Mouse (Mus musculus) frontal cortex, adult (tissue): ENCODE data around the gene Gm5269.

Source experiments
- ATAC-seq: cut with Nextera tagmentation; 2 replicates; pipeline ENCODE4 v1.9.2; 2017; ENCODE audit warnings: mild to moderate bottlenecking, moderate library complexity, mixed read lengths; ENCODE audit not compliant: low TSS enrichment

Gene Gm5269

GRCm38 (mm10) chr1:45890173-45890572, at the start of gene Gm5269:
Gm5269 (minus strand) TSS chr1:45890273.
- ATAC-seq: no peak

GRCm38 (mm10) chr1:45931127-45931526, 41.1 kb upstream of the Gm5269 start:
- no peak for ATAC-seq

- no peak for ATAC-seq
Measured at GRCm38 (mm10) chr1:45926911-45927310, 36.8 kb upstream of the Gm5269 start.

DNA sequence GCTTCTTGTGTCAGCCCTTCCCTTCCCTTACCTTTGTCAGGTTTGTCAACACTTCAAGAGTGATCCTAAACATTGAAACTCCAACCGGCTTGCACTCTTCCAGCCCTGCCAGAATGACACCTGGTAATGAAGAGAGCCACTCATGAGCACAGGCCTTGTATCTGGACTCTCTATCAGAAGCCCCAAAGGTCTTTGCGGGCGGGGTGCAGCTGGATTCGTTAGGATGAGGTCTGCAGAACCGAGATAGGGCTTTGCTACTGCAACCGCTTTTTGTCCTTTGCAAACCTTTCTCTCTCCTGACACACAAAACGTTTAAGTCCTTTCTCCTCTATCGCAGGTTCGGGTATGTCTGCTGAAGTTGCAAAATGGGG, 36.3 kb upstream of the Gm5269 start, which contains the start of gene Slc40a1:
TSS of gene Slc40a1 (minus strand) at position 131 of the 371 bp plus-strand sequence.
- no peak for ATAC-seq

- ATAC-seq: peak; percentile 97
Measured at GRCm38 (mm10) chr1:45925500-45926392, 35.7 kb upstream of the Gm5269 start.

GRCm38 (mm10) chr1:45925131-45925499, 35.0 kb upstream of the Gm5269 start:
- peak; percentile 58 for ATAC-seq

DNA sequence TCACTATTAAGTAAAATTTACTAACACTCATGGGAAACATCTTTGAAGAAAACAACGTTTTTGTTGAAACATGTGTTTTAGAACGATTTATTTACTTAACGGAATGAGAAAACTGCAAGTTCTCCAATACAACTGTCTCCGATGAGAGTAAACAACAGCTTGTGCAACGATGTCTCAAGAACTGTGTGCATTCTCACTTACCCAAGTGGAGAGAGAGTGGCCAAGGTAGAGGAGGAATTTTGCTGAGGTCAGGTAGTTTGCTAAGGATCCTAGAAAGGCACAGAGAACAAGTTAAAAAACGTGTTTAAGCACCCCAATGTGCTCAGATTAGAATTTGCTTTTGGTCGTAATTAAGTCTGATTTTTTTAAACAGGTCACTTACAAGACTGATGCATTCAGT, 34.4 kb upstream of the Gm5269 start:
- ATAC-seq: no peak

- ATAC-seq: no peak
Measured at GRCm38 (mm10) chr1:45923306-45923705, 33.2 kb upstream of the Gm5269 start.

DNA sequence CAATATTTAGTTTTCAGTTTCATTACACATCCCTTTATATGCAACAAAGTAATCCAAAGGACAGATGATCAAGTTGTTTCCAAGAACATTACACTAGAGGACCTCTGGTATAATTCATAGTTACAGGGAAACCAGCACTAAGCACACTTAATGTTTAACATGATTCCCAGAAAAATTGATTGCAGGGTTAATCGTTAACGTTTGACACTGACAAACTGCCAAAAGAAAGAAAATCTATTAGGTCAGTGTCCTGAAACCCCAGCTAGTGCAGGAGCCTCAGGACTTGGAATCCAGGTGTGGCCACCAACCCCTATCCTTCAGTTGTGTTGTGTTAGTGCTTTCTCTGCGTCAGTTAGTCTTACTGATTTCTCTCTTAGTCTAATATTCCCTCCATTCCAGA, 30.6 kb upstream of the Gm5269 start:
- ATAC-seq: no peak

- ATAC-seq: peak; percentile 58
Measured at GRCm38 (mm10) chr1:45919752-45920151, 29.7 kb upstream of the Gm5269 start.

DNA sequence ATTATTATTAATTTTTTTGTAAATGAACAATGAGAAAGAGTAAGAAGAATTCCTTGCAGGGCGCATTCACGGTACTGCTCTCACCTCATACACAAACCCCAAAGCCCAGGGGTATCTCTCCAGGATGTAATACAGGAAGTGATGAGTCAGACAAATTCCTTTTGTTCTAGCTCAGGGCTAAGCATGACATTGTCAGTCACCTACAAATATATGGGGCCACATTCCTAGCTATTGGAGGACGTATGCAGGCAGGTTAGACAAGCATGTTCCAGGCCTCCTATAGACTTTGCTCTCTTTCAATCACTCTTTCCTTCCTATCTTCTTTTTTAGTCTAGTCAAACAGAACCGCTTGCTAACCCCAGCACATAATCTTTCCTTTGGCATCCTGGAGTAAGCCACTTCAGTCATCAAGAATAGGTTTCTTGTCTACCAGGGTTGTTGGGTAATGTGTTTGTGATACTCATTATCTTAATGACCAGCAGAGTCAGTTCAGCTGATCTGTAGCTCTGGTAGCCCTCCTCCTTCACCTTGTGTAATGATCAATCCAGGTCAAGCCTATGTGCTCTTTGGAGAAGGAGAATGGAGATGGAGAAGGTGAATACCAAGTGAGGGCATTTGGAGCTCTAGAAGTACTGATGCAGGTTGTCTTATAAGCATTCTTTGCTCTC, 27.2 kb upstream of the Gm5269 start:
- ATAC-seq: no peak

DNA sequence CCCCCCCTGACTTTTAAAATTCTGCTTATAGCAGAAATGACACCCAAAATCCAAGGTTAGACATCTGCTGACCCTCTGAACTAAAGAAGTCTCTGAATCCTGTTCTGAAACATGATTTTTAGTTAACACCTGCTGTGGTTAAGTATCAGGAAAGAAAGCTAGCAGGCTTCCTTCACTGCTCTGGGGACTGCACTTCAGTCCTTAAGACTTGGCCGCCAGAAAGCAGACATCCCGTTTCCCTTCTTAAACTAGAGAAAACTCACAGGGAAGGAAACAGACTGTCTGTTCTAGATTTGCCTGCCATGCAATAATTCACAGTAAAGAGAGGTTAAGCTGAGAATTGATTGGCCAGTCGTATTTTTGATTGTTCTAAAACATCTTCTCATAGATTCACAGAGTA, 26.1 kb upstream of the Gm5269 start:
- ATAC-seq: no peak

- ATAC-seq: no peak
Measured at GRCm38 (mm10) chr1:45914236-45914635, 24.2 kb upstream of the Gm5269 start.

- ATAC-seq: no peak
Measured at GRCm38 (mm10) chr1:45905107-45905821, 15.2 kb upstream of the Gm5269 start.

- no peak for ATAC-seq
Measured at GRCm38 (mm10) chr1:45904161-45904560, 14.1 kb upstream of the Gm5269 start.

- no peak for ATAC-seq
Measured at GRCm38 (mm10) chr1:45898044-45898443, 8.0 kb upstream of the Gm5269 start.

- ATAC-seq: no peak
Measured at GRCm38 (mm10) chr1:45894168-45894912, 4.3 kb upstream of the Gm5269 start.

GRCm38 (mm10) chr1:45891986-45892385, 1.9 kb upstream of the Gm5269 start:
- ATAC-seq: no peak

GRCm38 (mm10) chr1:45886800-45887199, 3.3 kb downstream of the Gm5269 start:
- no peak for ATAC-seq

- ATAC-seq: no peak
Measured at GRCm38 (mm10) chr1:45883378-45883777, 6.7 kb downstream of the Gm5269 start.

DNA sequence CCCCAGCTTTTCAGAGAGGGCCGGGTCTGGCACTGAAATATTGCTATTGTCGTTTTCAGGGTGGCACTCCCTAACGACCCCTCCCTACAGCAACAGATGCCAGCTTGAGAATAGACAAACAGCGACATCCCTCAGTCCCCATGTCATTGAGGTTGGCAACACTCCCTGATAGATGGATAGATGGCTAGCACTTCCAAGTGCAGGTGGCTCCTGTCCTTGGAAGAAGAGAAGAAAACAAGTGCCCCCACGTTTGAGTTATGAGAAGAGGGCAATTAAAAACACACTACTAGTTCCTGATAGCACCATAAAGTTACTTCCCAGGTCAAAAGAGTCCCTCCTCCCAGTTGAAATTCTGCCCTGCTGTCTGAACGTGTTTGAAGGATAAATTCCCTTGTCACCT, 8.0 kb downstream of the Gm5269 start:
- no peak for ATAC-seq
